Mouse (Mus musculus) G1E (cell line): ENCODE data around the gene Kcnc1.

Source experiments
- CTCF ChIP-seq: IDR thresholded peaks from 2 replicates; pipeline ENCODE4 v1.5.1; 2012; ENCODE audit warnings: low read depth, low read length, inconsistent platforms, mixed read lengths
- GATA1 ChIP-seq: IDR thresholded peaks from 2 replicates; pipeline ENCODE4 v1.6.1; 2012; ENCODE audit warnings: borderline replicate concordance, low read length, inconsistent platforms, mixed read lengths
- GATA2 ChIP-seq: IDR thresholded peaks from 2 replicates; pipeline ENCODE4 v1.6.1; 2012; ENCODE audit warnings: low read depth, low read length, inconsistent platforms, borderline replicate concordance
- POLR2AphosphoS5 ChIP-seq: IDR thresholded peaks from 2 replicates; pipeline ENCODE4 v1.6.1; 2012; ENCODE audit warnings: low read depth, low read length, inconsistent platforms; ENCODE audit not compliant: insufficient replicate concordance
- TAL1 ChIP-seq: conservative IDR thresholded peaks from 2 replicates; pipeline ENCODE4 v1.6.1; 2012; ENCODE audit warnings: low read depth, low read length, inconsistent platforms, mixed read lengths

DNA sequence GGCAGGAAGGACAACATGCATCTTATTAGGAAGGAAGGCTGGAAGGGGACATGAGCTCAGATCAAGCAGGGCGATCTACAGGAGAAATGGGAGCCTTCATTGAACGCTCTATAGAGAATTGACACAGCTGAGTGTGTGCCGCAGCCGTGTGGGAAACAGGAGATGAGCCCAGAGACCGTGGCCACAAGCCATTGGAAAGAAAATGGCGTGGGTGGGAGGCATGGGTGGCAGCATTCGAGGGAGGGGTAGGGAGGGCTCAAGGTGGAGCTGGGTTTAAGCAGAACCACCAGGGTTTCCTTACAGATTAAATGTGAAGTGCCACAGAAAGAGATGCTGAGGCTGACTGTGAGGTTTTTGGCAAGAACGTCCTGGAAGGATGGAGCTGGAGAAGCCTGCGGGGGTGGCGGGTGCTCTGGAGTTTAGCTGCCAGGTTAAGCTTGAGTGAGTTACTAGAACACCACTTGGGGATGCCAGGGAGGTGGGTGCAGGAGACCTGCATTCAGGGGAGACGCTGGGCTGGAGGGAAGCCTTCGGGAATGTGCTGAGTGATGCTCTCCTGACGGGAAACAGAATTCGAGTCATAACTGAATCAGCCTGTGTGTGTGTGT lies 19.6 kb downstream of the Kcnc1 start:
- TF ChIP-seq CTCF (no peak), GATA2 (no peak), TAL1 (no peak), GATA1 (no peak), POLR2AphosphoS5 (no peak)
